Mouse (Mus musculus): ENCODE measurements around the gene Tgm5.
"Not testable (repeated sequence)": the region's sequence is repeated elsewhere in the genome, so short reads cannot be mapped to it uniquely, and the experiment has no call there.

The Tgm5 gene

GRCm38 (mm10) chr2:121085480-121086185 lies at the start of gene Tgm5:
Gene Tgm5 (minus strand): TSS chr2:121085841.
- in situ Hi-C loops (cut with MboI; ENCODE audit: low pct_unique_long_range_greater_than_20kb in 1 of 2, low sequenced_read_pairs in 2 of 2, unreplicated experiment in 1 of 2) = loop anchor here in 1 of 2 experiments (10.0 kb wide), 1 partner anchor 101 kb away; no protein-coding TSS in a partner anchor

- in situ Hi-C loops (cut with MboI; ENCODE audit: low pct_unique_long_range_greater_than_20kb in 1 of 2, low sequenced_read_pairs in 2 of 2, unreplicated experiment in 1 of 2) = no loop called here
These were observed 47.2 kb upstream of the Tgm5 start for GRCm38 (mm10) chr2:121132822-121133221.

- in situ Hi-C loops (cut with MboI; ENCODE audit: low pct_unique_long_range_greater_than_20kb in 1 of 2, low sequenced_read_pairs in 2 of 2, unreplicated experiment in 1 of 2) = no loop called here
These were observed 43.4 kb upstream of the Tgm5 start for GRCm38 (mm10) chr2:121128865-121129620.

GRCm38 (mm10) chr2:121127536-121127935 lies 41.9 kb upstream of the Tgm5 start:
- in situ Hi-C loops (cut with MboI; ENCODE audit: low pct_unique_long_range_greater_than_20kb in 1 of 2, low sequenced_read_pairs in 2 of 2, unreplicated experiment in 1 of 2) = no loop called here

GRCm38 (mm10) chr2:121126302-121126701 lies 40.7 kb upstream of the Tgm5 start:
- in situ Hi-C loops (cut with MboI; ENCODE audit: low pct_unique_long_range_greater_than_20kb in 1 of 2, low sequenced_read_pairs in 2 of 2, unreplicated experiment in 1 of 2) = not testable (repeated sequence)

- in situ Hi-C loops (cut with MboI; ENCODE audit: low pct_unique_long_range_greater_than_20kb in 1 of 2, low sequenced_read_pairs in 2 of 2, unreplicated experiment in 1 of 2) = no loop called here
These were observed 33.6 kb upstream of the Tgm5 start for GRCm38 (mm10) chr2:121119260-121119659.

- in situ Hi-C loops (cut with MboI; ENCODE audit: low pct_unique_long_range_greater_than_20kb in 1 of 2, low sequenced_read_pairs in 2 of 2, unreplicated experiment in 1 of 2) = no loop called here
These were observed 29.8 kb upstream of the Tgm5 start for GRCm38 (mm10) chr2:121115418-121115817.

- in situ Hi-C loops (cut with MboI; ENCODE audit: low pct_unique_long_range_greater_than_20kb in 1 of 2, low sequenced_read_pairs in 2 of 2, unreplicated experiment in 1 of 2) = no loop called here
These were observed 24.1 kb upstream of the Tgm5 start, which contains the start of gene Tgm7 for GRCm38 (mm10) chr2:121109695-121110094. Gene Tgm7 (minus strand): TSS chr2:121109795.

- in situ Hi-C loops (cut with MboI; ENCODE audit: low pct_unique_long_range_greater_than_20kb in 1 of 2, low sequenced_read_pairs in 2 of 2, unreplicated experiment in 1 of 2) = no loop called here
These were observed 20.3 kb upstream of the Tgm5 start for GRCm38 (mm10) chr2:121105940-121106339.

GRCm38 (mm10) chr2:121102051-121102450 lies 16.4 kb upstream of the Tgm5 start:
- in situ Hi-C loops (cut with MboI; ENCODE audit: low pct_unique_long_range_greater_than_20kb in 1 of 2, low sequenced_read_pairs in 2 of 2, unreplicated experiment in 1 of 2) = no loop called here

GRCm38 (mm10) chr2:121089751-121090150 lies 4.1 kb upstream of the Tgm5 start:
- in situ Hi-C loops (cut with MboI; ENCODE audit: low pct_unique_long_range_greater_than_20kb in 1 of 2, low sequenced_read_pairs in 2 of 2, unreplicated experiment in 1 of 2) = loop anchor here in 1 of 2 experiments (10.0 kb wide), 1 partner anchor 105 kb away; no protein-coding TSS in a partner anchor

- in situ Hi-C loops (cut with MboI; ENCODE audit: low pct_unique_long_range_greater_than_20kb in 1 of 2, low sequenced_read_pairs in 2 of 2, unreplicated experiment in 1 of 2) = loop anchor here in 1 of 2 experiments (10.0 kb wide), 1 partner anchor 104 kb away; no protein-coding TSS in a partner anchor
These were observed 2.9 kb upstream of the Tgm5 start for GRCm38 (mm10) chr2:121088507-121088906.

GRCm38 (mm10) chr2:121082626-121083025 lies 3.0 kb downstream of the Tgm5 start:
- in situ Hi-C loops (cut with MboI; ENCODE audit: low pct_unique_long_range_greater_than_20kb in 1 of 2, low sequenced_read_pairs in 2 of 2, unreplicated experiment in 1 of 2) = loop anchor here in 1 of 2 experiments (10.0 kb wide), 1 partner anchor 98 kb away; no protein-coding TSS in a partner anchor

- in situ Hi-C loops (cut with MboI; ENCODE audit: low pct_unique_long_range_greater_than_20kb in 1 of 2, low sequenced_read_pairs in 2 of 2, unreplicated experiment in 1 of 2) = no loop called here
These were observed 10.9 kb downstream of the Tgm5 start for GRCm38 (mm10) chr2:121074747-121075146.

GRCm38 (mm10) chr2:121071871-121072270 lies 13.8 kb downstream of the Tgm5 start:
- in situ Hi-C loops (cut with MboI; ENCODE audit: low pct_unique_long_range_greater_than_20kb in 1 of 2, low sequenced_read_pairs in 2 of 2, unreplicated experiment in 1 of 2) = no loop called here

GRCm38 (mm10) chr2:121069506-121069905 lies 16.1 kb downstream of the Tgm5 start:
- in situ Hi-C loops (cut with MboI; ENCODE audit: low pct_unique_long_range_greater_than_20kb in 1 of 2, low sequenced_read_pairs in 2 of 2, unreplicated experiment in 1 of 2) = no loop called here

GRCm38 (mm10) chr2:121067116-121067515 lies 18.5 kb downstream of the Tgm5 start:
- in situ Hi-C loops (cut with MboI; ENCODE audit: low pct_unique_long_range_greater_than_20kb in 1 of 2, low sequenced_read_pairs in 2 of 2, unreplicated experiment in 1 of 2) = no loop called here

- in situ Hi-C loops (cut with MboI; ENCODE audit: low pct_unique_long_range_greater_than_20kb in 1 of 2, low sequenced_read_pairs in 2 of 2, unreplicated experiment in 1 of 2) = no loop called here
These were observed 24.3 kb downstream of the Tgm5 start for GRCm38 (mm10) chr2:121061315-121061714.

GRCm38 (mm10) chr2:121057997-121058396 lies 27.6 kb downstream of the Tgm5 start:
- in situ Hi-C loops (cut with MboI; ENCODE audit: low pct_unique_long_range_greater_than_20kb in 1 of 2, low sequenced_read_pairs in 2 of 2, unreplicated experiment in 1 of 2) = no loop called here
